Mouse (Mus musculus) fat pad, adult 2 months (tissue): Measurements from ENCODE around the gene Akr1b3.

Experiments
- DNase-seq: peaks from one replicate; pipeline ENCODE4 v3.0.0-alpha.2; 2011; ENCODE audit warnings: low read depth, low spot score; ENCODE audit errors: extremely low read depth

Gene Akr1b3

DNA sequence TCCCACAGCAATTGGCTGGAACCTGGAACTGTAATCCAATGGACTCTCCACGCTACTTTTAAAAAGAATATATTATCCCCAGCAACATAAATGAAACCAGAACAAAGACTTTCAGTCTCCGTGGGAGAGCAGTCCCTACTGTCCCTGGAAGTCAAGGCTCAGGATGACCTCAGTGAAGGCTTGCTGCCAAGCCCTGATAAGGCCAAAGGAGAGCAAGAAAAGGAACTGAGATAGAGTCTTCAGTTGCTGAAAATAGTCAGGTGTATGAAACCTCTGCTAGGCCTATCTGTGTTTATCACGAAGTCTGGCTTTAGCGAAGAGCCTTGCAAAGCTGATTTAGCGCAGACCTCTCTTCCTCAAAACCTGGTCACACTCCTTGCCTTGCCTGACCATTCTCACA lies 14.1 kb upstream of the Akr1b3 start:
- no peak for DNase-seq

DNA sequence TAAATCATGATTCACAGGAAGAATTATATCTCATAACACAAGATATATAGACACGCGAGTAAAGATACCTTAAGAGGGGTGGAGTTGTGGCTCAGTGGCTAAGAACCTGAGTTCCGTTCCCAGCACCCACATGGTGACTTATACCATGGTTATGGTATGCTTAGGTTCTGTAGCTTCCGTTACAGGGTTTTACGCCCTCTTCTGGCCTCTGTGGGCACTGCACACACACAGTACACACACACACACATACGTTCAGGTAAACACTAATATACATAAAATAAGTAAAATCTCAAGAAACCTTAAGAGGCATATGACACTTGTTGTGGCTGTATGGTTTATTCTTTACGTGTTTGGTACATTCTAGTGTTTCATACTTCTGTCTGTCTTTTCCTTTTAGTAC lies 4.8 kb upstream of the Akr1b3 start:
- DNase-seq, result no peak

DNA sequence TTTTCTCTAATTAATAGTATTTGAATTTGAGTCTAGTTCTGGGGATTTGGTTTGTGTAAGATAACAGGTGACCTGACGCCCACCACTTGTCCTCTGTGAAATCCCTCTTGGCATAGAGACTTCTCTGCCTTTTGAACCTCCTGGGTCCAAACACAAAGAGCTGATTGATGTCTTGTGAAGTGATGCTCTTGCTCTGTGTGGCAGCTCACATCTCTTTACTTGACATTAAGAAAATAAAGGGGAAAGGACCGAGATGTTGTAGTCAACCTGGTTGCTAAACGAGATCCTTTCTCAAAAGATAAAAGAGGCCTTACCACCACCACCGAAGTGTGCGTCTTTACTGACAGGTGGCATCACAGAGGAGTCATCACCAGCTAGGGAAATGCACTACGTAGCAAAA lies 1.4 kb upstream of the Akr1b3 start:
- DNase-seq, result no peak

DNA sequence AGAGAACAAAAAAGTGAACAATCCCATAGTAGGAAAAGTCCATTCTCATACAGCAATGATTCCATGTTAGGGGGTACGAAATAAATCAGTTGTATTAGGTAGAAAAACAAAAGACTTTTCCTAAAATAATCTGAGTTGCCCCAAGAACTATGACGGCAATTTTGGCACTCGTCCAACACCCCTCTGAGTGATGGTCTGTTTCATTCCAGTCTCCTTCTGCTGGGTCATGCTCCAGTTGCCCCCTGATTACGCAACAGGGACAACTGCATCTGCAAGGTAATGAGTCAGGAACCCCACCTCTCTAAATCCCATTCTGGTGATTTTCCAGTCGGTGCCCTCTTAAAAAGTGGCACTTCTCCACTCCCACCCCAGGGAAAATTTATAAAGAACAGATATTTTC lies 894 bp upstream of the Akr1b3 start:
- DNase-seq, result no peak

DNA sequence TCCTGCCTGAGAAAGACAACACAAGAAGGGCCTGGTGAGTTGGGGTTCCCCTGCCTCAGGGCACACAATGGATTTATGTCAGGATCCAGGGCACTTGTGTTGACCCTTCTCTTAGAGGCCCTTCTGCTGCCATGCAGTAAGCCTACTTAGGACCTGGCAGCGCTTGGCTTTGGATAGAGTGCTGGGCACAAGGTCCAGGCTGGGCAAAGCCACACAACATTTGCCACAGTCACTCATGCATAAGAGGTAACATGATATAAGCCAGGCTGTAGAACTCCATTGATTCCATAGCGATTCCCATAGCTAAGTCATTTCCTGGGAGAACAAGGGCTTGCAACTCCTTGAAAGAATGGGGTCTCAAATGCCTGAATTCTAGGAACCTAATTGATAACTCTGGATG lies 3.4 kb downstream of the Akr1b3 start:
- no peak for DNase-seq

DNA sequence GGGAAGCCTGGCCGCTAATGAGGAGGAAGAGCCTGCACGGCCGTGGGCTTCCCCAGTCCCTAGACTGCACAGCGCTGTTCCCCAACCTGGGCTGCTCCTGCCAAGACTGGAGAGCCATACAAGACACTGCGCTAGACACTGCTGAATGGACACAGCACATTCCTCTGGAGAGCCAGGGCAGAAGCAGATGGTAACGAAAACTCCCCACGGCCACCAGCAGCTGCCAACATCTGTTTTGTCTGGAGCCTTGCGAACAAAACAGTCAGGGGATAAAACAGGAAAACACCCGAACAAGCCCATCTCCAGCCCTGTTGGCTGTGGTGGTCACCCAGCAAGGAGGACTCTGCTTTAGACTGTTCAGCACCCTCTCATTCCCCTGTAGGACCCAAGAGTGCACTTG lies 3.9 kb downstream of the Akr1b3 start:
- DNase-seq, result no peak

DNA sequence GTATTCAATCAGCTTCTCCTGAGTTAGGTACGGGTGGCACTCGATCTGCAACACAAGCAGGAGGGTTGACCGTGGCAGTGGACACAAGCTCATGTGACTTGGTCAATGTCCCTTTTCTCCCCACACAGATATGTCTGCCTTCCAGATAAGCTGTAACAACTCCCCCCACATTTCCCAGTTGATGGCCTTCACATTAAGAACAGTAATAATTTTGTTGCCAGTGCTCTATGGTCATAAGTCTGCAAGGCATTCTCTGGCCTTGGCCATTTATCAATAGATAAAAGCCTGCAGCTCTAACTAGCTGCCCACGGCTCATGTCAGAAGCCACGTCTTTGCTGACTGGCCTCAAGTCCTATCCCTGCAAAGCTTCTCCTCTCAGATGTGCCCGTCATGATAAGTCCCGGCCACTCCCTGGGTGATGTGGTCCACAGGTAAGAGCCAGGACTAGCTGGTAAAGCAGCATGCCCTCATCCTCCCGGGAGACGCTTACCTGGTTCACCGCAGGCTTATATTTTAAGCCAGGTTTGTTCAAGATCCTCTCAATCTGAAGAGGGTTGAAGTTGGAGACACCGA lies 7.2 kb downstream of the Akr1b3 start:
- no peak for DNase-seq

DNA sequence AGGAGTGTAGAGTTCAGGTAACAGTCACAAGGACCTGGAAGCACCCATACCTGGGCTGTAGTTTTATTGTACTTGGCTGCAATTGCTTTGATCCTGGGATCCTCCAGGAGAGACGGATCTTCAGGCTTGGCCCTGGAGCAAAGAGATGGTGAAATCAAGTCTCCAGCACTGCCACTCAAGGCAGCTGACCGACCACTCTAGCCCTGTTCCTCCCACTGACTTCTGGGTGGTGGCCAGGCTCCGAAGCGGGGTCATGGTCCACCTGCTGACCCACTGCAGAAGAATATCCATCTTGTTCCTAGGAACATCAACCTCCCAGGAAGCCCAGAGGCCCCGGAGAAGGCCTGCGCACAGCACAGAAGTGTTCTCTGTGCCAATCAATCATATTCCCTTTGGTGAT lies 7.8 kb downstream of the Akr1b3 start:
- no peak for DNase-seq

DNA sequence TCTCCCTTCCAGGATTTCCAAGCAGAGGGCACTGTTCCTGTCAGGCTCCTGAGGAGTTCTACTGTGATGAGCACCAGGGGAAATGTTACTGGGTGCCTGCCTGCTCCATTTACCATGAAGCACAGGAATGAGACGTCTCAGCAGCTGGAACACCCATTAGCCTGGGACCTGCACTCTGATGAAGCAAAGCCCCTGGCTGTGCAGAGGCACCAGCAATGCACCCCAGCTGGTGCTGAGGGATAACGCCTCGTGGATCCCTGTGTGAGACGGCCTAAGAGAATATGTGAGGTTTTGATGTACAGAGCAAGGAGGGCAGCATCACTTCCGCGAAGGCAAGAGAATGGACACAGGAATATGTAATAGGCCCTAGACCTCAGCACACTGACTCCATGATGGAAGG lies 10.5 kb downstream of the Akr1b3 start:
- DNase-seq, result no peak

DNA sequence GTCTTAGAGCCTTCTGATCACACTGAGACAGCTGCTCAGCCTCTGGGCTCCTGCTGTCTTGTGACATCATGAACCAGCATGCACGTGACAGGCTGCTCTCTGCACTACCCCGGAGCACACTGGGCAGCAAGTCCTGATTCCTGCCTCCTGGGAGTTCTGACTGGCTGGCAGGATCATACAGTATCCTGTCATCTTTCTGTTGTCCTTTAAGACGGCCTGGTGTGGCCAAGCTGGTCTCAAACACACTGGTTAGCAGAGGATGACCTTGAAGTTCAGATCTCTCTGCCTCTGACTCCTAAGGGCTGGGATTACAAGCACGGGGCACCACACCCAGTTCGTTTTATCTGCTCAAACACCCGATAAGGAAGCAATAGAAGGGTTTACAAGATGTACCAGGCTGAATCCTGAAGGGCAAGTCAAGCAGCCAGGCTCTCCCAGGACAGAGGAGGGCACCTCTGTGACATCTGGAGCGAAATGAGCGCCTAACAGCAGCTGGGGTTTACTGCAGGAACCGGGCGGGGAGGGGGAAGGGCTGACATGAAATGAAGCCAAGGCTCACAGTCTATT lies 12.5 kb downstream of the Akr1b3 start:
- peak; percentile 11 for DNase-seq

DNA sequence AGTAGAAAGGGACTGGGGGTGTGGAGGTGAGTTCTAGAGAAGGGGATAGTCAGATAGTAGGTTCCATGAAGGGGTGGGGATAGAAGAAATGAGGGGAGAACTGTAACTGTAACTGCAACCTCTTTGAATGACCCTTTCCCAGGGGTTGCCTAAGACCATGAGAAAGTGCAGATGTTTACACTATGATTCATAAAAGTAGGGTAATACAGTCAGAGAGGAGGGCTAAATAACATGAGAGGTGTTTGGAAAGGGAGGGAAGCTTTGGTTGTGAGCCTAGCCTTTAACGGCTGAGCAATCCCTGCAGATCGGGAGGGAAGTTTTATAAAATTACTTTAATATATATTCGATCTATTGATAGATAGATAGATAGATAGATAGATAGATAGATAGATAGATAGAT lies 20.2 kb downstream of the Akr1b3 start:
- no peak for DNase-seq

DNA sequence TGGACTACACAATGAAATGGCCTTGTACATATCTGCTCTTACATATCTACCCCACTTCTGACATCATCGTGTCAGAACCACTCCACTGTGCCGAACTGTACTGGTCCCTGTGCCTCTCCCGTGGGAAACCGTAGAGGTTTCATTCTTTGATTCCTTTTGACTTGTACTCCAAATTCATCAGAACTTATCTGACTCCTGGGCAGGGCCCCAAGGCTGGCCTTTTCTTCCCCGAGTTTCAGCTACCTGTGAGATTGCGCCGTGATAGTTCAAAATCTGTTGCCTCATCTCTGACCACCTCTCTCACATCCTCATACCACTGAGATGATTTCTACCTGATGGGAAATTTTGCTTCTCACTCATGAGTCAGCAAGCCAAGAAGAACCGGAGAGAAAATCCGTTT lies 21.8 kb downstream of the Akr1b3 start:
- DNase-seq, result no peak

DNA sequence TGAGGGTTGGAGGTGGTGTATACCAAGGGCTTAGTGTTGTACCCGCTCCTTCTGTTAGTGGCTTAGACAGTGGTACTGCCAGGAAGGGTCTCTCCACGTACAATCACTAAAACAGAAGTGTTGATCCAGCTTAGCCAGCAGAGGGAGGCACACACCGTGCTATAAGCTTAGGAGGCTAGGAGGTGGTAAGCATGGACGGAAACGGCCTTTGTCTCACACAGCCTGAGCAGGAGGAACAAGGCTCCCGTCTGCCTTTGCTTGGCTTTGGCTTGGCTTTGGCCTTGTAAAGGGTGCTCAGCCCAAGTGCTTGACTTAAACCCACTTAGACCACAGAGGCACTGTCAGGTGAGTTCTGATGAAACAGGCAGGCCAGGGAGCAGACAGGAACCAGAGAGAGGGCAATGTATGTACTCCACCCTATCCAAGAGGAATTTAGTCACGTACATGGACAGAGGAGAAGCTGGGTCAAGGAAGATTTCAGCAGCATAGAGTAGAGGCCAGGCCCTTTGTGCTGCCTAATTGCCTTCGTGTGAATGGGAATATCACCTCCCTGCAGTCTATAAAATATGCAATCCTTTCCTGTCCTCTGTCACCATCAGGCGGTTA lies 24.3 kb downstream of the Akr1b3 start:
- peak; percentile 5 for DNase-seq

DNA sequence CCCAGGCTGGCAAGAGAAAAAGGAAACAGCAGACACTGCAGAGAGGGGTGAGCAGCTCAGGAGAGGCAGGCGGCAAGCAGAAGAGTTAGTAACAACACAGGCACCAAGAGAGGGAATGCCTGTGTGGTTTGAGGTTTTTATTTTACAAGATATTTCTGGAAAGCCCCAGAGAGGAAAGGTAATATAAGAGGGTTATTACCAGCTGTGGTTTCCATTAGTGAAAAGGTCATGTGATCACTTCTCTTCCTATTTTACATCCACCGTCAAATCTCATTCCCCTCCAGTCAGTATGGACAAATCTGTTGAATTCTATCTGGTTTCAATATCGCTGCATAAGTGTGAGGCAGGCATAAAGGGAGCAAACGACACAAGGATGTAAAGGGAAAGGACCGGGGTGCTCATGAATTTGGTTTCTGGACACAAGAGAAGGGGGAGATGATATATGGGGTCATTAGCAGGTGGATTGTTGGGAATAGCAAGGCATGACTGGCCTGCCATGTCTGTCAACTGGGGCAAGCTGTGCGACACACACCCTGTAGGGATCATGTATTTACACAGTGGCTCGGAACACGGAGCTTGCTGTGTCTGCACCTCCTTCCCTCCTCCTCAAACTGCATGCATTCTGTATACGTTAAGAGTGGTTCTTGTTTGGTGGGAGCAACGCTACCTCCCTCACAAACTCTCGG lies 24.9 kb downstream of the Akr1b3 start:
- no peak for DNase-seq

DNA sequence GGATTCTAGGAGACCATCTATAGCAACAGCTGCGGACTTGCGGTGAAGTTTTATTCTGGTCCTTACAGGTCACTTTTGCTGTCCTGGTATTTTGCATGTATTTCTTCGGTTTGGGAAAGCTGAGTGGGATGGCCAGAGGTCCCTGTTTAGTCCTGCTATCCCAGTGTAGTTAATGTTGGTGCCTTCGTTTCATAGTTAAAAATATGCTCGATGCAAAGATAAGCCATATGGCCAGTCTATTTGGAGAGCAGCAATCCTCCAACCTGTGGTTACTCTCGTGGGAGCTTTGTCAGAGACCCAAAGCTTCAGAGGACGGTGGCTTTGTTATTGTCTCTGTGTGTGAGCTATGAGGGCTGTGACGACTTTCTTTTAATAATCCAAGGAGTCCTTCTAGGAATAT lies 26.6 kb downstream of the Akr1b3 start:
- no peak for DNase-seq

DNA sequence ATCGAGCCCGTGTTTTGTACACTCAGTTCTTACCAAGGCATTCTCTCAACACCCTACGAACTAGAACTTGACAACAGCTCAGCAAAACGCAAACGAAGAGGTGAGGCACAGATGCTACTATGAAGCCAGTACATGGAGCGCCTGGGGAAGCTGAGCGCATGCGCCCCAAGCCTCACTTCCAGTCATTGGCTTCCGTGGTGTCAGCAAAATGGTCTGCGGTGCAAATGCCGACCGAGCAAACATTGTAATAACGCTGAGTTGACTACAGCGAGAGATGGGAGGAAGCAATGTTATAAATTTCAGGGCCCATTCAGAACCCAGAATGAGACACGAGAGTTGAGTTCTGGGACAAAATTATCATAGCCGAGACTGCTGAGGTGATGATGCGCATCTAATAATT lies 27.2 kb downstream of the Akr1b3 start:
- DNase-seq, result no peak

DNA sequence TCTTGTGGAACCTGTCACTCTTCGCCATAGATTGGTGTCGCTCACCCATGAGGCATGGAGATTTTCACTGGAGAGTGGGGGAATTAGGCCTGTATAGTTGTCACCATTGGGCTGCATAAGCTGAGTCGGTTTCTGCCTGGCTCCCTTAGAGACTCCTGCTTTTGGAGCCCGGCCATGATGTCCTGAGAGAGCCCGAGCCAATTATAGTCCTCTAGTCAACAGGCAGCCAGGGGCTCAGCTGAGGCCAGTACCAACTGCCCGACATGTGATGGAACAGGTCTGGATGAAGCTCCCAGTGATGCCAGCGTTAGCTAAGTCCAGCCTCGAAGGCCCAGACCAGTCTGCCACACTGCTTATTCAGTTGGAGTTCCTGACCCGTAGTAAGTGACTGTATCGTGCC lies 29.2 kb downstream of the Akr1b3 start:
- no peak for DNase-seq

DNA sequence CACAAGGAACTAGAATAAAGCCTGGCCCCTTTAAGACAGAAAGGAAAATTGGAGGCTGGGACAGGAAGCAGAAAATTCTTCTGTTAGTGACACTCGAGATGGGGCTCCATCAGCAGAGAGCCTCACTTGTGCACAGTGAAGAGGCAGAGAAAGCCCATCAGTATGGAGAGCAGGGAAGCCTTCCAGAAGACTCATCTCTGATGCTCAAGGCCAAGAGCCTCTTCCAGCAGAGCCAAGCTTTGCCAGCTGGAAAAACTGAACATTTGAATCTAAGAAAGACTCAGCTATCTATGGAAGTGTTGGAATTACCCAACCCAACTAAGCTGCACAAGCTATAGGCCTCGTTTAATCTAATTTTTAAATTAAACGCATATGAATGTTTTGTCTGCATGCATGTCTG lies 30.4 kb downstream of the Akr1b3 start:
- no peak for DNase-seq

DNA sequence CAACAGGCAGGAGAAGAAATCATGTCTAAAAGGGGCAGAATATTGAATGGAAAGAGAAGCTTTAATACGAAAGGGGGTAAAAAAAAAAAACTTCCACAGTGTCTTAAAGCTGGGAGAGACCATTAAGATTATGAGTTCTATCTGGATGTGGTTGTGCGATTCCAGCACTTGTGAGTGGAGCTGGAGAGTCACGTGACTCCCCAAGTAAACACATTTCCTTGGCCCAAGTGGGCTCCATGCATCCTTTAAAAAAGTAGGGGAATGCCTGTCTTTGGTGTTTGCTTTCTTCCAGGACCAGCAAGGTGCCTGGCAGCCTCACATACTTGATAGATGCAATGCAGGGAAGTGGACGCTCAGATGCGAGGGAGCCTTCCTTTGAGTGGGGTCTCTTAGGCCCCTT lies 38.9 kb downstream of the Akr1b3 start:
- no peak for DNase-seq

DNA sequence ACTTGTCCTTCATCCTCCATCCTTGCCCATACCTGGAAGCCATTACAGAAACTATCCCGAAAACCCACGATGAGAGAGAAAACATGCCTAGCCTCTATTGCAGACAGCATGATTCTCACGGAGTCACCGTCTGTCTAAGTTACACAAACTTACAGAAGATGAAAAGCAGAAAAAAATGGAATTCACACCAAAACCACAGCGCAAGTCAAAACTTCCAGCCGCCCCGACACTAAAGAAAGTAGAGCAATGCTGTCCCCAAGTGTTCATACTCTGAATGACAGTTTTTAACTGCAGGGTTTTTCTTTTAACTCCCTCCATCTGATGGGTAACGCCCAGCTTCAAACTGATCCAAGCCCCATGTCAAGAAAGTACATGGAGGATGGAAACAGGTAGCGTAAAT lies 39.6 kb downstream of the Akr1b3 start:
- no peak for DNase-seq

DNA sequence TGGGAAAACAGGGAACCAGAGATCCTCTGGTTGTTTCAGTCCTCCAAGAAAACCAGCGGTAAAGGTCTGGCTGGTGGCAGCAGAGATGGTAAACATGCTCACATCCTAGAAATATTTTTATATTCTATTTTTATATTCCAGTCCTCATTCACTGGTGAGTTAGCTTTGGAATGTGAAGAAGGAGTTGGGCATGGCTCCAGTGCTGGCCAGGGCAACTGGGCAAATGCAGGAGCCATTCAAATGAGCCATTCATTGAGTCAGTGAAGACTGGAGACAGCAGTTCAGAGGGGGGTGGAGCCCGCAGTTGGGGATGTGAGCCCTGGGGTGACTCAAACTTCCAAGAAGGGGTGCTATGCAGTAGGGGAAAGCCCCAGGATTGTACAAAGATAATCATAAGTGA lies 42.9 kb downstream of the Akr1b3 start:
- no peak for DNase-seq

DNA sequence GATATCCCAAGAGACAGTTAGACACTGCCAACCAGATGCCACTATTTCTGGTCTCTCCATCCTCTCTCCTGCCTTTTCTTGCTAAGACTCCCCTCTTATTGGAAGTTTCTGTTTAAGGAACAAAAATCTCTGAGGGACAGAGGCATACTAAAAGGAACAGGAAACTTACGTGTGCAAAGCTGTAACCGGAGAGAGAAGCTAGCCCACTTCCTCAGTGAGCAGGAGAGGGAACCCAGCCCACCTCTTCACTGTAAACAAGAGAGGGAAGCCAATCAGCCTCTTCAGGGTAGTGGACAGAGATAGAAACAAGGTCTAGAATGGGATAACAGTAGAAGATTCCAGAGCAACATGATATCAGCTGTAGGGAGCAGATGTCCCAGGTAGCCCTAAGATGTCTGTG lies 44.2 kb downstream of the Akr1b3 start:
- no peak for DNase-seq

DNA sequence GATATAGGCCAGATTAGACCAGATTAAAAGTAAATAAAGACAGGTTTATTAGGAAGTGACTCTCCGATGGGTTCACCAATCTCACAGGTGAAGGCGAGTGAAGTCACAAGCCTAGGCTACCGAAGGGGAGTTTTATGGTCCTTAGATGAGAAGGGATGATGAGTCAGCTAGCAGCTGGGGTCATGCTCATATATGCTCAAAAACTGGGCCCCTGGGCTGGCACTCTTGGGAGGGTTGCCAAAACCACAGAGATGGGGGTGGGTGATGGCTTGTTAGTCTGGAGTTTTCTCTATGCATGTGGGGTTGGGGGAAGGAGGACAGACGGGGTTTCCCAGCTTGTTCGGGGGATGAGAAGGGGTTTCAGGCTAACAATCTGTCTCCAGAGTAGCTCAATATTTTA lies 44.8 kb downstream of the Akr1b3 start:
- DNase-seq, result no peak
